Mouse (Mus musculus) ES-CJ7 (cell line): Measurements from ENCODE around the gene Zscan29.

Experiments used
- DNase-seq: peaks from one replicate; pipeline ENCODE4 v3.0.0; 2011; ENCODE audit warnings: low read depth, low spot score

The Zscan29 gene

GRCm38 (mm10) chr2:121170980-121171742 lies at the start of gene Zscan29:
Gene Zscan29, minus strand, starts transcription at chr2:121171125.
- peak; percentile 89 for DNase-seq

GRCm38 (mm10) chr2:121219994-121220393 lies 49.1 kb upstream of the Zscan29 start:
- no peak for DNase-seq

- no peak for DNase-seq
Observed at GRCm38 (mm10) chr2:121219177-121219576, 48.3 kb upstream of the Zscan29 start.

- no peak for DNase-seq
Observed at GRCm38 (mm10) chr2:121214491-121214890, 43.6 kb upstream of the Zscan29 start.

GRCm38 (mm10) chr2:121206541-121206940 lies 35.6 kb upstream of the Zscan29 start:
- no peak for DNase-seq

GRCm38 (mm10) chr2:121204276-121204675 lies 33.4 kb upstream of the Zscan29 start:
- DNase-seq = no peak

GRCm38 (mm10) chr2:121195466-121195865 lies 24.5 kb upstream of the Zscan29 start:
- DNase-seq = no peak

- no peak for DNase-seq
Observed at GRCm38 (mm10) chr2:121188530-121188929, 17.6 kb upstream of the Zscan29 start.

- no peak for DNase-seq
Observed at GRCm38 (mm10) chr2:121184142-121184541, 13.2 kb upstream of the Zscan29 start.

GRCm38 (mm10) chr2:121183431-121183830 lies 12.5 kb upstream of the Zscan29 start:
- DNase-seq = no peak

GRCm38 (mm10) chr2:121178828-121179479 lies 8.0 kb upstream of the Zscan29 start:
- peak; percentile 13 for DNase-seq

- DNase-seq = peak; percentile 39
Observed at GRCm38 (mm10) chr2:121170481-121170971, 399 bp downstream of the Zscan29 start, which contains the start of gene Tubgcp4. Gene Tubgcp4, plus strand, starts transcription at chr2:121170654.

GRCm38 (mm10) chr2:121169902-121170301 lies 1.0 kb downstream of the Zscan29 start:
- DNase-seq = no peak

- no peak for DNase-seq
Observed at GRCm38 (mm10) chr2:121169173-121169572, 1.8 kb downstream of the Zscan29 start.

- DNase-seq = peak; percentile 45
Observed at GRCm38 (mm10) chr2:121153100-121153499, 17.8 kb downstream of the Zscan29 start.

GRCm38 (mm10) chr2:121149679-121150078 lies 21.2 kb downstream of the Zscan29 start:
- no peak for DNase-seq

- no peak for DNase-seq
Observed at GRCm38 (mm10) chr2:121142415-121142814, 28.5 kb downstream of the Zscan29 start.

GRCm38 (mm10) chr2:121141216-121142035 lies 29.5 kb downstream of the Zscan29 start:
- DNase-seq = no peak

- DNase-seq = peak; percentile 90
Observed at GRCm38 (mm10) chr2:121140018-121140882, 30.7 kb downstream of the Zscan29 start, which contains the start of the genes Adal and Lcmt2. Gene Adal, plus strand, starts transcription at chr2:121140428. Gene Lcmt2, minus strand, starts transcription at chr2:121140653.

- DNase-seq = peak; percentile 32
Observed at GRCm38 (mm10) chr2:121139266-121140017, 31.5 kb downstream of the Zscan29 start.
